Mouse (Mus musculus) brain, adult 2 months (tissue): ENCODE data around the gene Atg10.

Source experiments
- DNase-seq: peaks from one replicate; pipeline ENCODE4 v3.0.0; 2011; ENCODE audit warnings: low read depth, low spot score

Gene Atg10

GRCm38 (mm10) chr13:91023447-91023846 is 200.3 kb downstream of the Atg10 start:
- no peak for DNase-seq

GRCm38 (mm10) chr13:91011851-91012250 is 211.9 kb downstream of the Atg10 start:
- DNase-seq, result no peak

GRCm38 (mm10) chr13:90995034-90995629 is 228.6 kb downstream of the Atg10 start:
- DNase-seq, result no peak

GRCm38 (mm10) chr13:90993602-90994001 is 230.2 kb downstream of the Atg10 start:
- peak; percentile 12 for DNase-seq

DNA sequence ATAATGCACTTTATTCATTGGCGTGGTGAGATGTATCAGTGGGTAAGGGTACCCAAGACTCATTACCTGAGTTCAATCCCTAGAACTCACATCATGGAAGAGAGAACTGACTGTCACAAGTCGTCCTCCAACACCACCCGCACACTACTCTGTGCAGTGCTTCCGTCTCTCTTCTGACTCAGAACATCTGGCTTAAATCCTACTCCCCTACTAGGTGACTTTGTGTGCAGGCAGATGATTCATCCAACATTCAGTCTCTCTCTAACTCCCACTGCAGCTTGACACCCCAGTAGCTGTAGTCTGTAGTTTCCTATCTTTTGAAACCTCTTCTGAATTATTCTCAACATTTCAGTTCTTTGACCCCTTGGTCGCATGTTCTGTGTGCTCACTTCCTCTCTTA is 230.8 kb downstream of the Atg10 start:
- peak; percentile 91 for DNase-seq

- no peak for DNase-seq
Measured at GRCm38 (mm10) chr13:90988226-90988625, 235.5 kb downstream of the Atg10 start.

DNA sequence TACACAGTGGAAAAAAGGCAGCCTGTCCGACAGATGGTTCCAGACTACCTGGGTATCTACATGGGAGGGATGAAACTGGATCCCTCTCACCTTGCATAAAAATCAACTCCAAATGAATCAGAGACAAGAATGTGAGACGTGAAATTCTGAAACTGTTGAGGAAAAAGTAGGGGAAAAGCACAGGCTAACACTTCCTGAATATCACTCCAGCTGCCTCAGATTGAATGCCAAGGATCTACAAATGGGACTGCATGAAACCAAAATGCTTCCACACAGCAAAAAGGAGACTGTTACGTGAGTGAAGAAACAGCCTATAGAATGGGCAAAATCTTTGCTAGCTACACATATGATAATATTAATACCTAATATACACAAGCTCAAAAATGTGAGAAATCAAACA is 238.4 kb downstream of the Atg10 start:
- peak; percentile 73 for DNase-seq

DNA sequence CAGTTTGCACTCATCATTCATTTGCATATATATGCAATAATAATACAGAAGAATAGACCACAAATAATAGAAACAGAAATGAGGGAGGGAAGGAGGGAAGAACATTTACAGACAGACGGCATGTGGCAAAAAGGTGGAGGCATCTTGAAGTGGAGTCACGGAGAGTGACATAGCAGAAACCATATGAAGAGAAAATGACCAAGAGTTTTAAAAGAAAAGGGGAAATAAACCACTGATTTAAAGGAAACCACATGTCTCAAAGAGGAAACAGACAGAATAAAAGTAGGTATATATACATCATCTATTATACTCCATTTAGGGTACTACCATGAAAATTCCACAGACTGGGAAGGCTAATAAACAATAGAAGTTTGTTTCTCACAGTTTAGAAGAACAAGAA is 239.7 kb downstream of the Atg10 start:
- DNase-seq, result no peak

- DNase-seq, result no peak
Measured at GRCm38 (mm10) chr13:90981798-90982197, 242.0 kb downstream of the Atg10 start.

- no peak for DNase-seq
Measured at GRCm38 (mm10) chr13:90980878-90981674, 242.7 kb downstream of the Atg10 start.

DNA sequence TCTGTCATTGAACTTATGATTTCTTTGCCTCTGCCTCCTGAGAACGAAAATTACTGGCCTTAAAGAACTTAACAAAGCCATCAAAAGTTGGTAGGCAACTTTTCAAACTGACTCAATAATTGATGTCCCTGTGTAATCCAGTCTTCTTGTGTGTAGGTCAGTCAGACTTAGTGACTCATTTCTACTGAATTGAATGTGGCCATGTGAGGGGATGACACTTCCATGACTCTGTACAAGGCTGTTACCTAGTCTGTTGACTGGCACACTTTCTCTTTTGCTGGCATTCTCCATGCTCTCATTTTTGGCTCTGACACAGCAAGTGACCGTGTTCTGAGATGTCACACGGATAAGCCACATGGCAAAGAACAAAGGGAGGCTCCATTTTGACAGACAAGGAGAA is 246.7 kb downstream of the Atg10 start:
- DNase-seq, result no peak

DNA sequence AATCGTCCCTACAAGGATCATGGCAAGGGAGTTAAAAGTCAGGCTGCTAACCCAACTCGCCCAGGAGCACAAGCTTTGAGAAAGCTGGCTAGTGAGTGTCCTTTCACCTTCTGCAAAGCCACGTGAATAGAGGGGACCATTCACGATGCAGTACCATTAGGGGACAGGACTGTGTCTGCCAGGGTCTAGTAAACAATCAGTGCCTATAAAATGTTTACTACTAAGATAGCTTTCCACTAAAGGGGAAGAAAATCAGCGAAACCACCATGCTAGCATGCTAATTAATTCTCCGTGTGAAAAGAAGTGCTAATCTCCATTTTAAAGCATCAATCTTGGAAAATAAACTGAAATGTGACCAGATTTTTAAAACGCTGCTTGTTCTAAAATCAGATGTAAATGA is 250.4 kb downstream of the Atg10 start:
- DNase-seq, result no peak

- DNase-seq, result no peak
Measured at GRCm38 (mm10) chr13:90970259-90971017, 253.3 kb downstream of the Atg10 start.

- no peak for DNase-seq
Measured at GRCm38 (mm10) chr13:90968940-90969339, 254.8 kb downstream of the Atg10 start.

DNA sequence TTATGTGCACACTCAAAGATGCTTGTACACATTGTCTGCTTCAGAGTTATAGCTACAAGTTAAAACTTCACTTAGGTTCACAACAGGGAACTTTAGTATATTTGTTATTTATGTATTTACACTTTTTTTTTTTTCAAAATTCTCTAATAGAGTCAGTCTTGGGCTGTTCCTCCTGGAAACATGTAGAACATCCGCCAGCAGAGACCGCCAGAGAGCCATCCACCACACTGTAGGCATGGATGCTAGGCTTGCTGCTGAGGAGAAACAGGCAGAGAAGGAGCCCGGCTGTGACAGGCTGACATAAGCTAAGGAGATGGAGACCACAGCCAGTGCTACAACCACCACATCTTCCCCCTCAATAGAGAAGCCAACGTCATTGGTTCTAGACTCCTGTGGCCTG is 256.3 kb downstream of the Atg10 start:
- peak; percentile 90 for DNase-seq

DNA sequence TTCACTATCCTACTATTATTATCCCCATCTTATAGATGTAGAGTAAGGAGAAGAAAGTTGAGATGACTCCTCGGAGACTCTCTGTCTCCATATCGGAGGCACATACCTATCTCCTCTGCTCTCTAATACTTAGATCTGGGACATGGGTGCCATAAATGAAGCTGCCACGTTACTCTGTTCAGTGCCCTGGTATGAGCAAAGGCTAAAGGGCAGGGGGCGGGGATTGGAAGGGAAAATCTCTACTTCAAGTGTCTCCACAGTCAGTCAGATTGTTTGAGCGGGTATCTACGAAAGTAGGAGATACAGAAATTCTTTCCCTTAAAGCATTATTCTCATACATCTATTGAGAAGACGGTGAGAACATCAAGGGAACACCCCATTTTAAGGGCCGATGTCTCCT is 257.8 kb downstream of the Atg10 start:
- DNase-seq, result no peak

DNA sequence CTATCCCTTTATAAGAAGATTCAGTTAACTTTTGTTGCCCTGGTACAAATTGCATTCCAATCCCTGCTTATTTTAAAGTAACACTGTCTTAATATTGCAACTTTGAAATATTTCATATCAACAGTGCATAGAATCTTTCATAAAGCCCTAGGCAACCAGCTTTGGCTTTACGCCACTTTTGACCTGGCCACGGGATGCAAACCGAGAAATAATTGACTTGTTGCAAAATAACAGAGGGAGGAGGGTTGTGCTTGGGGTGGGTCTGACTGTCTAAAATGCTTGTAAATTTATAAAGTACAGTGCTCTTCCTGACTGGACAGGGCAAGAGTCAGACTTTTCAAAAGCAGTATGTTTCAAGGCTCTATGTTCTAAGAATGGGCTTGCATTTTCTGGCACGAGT is 259.3 kb downstream of the Atg10 start:
- DNase-seq, result no peak

- peak; percentile 63 for DNase-seq
Measured at GRCm38 (mm10) chr13:90962836-90963760, 260.7 kb downstream of the Atg10 start.

DNA sequence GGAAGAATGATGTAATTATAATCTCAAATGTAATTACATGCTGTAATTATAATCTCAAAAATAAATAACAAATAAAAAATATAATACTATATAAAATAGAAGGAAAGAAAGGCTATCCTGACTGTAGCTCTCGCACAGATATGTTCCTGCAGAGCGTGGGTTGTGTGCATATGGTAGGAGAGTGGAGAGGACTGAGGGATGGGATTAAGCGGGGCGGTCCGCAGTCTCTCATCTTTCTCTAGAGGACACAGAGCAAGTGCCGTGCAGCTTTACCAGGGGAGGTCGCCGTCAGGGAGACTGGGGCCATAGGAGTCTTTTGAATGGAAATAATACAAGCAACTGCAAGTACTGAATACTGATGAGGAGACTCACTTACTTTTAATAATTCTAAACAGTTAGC is 263.2 kb downstream of the Atg10 start:
- no peak for DNase-seq

DNA sequence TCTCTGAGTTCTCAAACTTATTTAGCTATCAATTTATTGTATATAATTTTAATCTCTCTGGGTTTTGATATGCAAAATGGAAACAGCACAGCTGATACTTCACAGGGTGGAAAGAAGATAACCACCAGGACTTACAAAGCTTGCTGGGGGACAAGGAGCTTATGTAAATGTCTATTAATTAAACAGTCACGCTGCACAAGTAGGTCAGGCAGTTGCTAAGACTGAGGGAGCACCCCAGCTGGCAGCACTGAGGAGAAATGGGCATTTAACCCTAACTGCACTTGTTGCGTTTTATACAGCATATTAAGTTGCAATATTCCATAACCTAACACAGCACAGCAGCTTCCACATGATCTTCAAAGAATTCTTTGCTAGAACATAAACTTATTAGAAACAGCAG is 264.9 kb downstream of the Atg10 start:
- peak; percentile 9 for DNase-seq

DNA sequence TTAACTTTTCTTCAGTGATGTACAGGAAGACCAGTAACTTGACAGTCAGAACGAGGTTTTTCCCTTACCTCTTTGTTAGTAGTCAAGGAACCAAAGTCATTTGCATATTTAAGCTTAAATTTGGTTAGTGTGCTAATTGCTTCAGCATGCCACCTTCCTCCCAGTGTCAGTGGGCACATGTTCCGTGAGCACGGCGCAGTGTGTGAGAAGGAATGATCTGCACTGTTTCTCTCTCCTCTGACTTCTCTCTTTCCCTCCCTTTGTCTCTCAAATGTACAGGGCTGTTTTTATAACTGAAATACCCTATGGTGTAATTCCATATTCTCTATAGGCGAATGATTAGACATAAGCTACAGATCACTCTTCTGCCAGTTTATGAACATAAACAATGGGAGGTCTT is 284.2 kb downstream of the Atg10 start:
- no peak for DNase-seq

GRCm38 (mm10) chr13:90939192-90939591 is 284.6 kb downstream of the Atg10 start:
- no peak for DNase-seq
